Mouse (Mus musculus) C2C12 (cell line): ENCODE measurements around the gene 2810408A11Rik.
"Not testable (repeated sequence)": the region's sequence is repeated elsewhere in the genome, so short reads cannot be mapped to it uniquely, and the experiment has no call there.

Source experiments
- FOSL1 ChIP-seq: IDR thresholded peaks from one replicate; pipeline ENCODE4 v1.8.0; 2011; ENCODE audit warnings: mild to moderate bottlenecking, low read length; ENCODE audit not compliant: poor library complexity, insufficient read depth, severe bottlenecking
- MAX ChIP-seq: IDR thresholded peaks from one replicate; pipeline ENCODE4 v1.6.1; 2011; ENCODE audit warnings: mild to moderate bottlenecking, control low read depth
- USF1 ChIP-seq: IDR thresholded peaks from one replicate; pipeline ENCODE4 v1.6.1; 2011; ENCODE audit warnings: low read depth, mild to moderate bottlenecking, control low read depth, moderate library complexity

DNA sequence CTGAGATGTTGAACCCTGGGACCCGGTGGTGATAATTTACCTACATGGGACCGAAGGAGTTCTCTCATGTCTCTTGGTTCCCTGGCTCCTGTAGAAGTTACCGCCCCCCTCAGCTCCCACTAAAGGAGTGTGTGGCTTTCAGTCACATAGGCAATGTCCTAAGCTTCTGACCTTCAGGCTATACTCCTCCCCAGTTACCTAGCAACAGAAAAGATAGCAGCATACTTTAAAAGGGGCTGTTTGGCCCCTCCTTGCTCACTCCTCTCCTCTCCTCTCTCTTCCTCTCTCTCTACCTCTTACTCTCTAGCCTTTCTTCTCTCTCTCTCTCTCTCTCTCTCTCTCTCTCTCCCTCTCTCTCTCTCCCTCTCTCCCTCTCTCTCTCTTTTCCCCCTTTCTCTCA lies 37.1 kb downstream of the 2810408A11Rik start:
- not testable (repeated sequence) for TF ChIP-seq MAX, FOSL1, USF1
